Mouse (Mus musculus) limb, embryonic 14.5 days (tissue): Measurements from ENCODE around the gene Gm17387. TPM values are rescaled to one million over a fixed set of nuclear protein-coding genes. Genes with fewer than 3 reads are reported as not detected.

Experiments used
- ATAC-seq: fragments of 200-750 bp; cut with Nextera tagmentation; 2 replicates; pipeline ENCODE4 v1.8.0; 2017; ENCODE audit warnings: low read depth, moderate number of reproducible peaks, moderate TSS enrichment; ENCODE audit not compliant: low FRiP score
- DNase-seq: peaks from one replicate; pipeline ENCODE4 v3.0.0-alpha.2; 2015; ENCODE audit warnings: low spot score
- H3K27ac ChIP-seq: fragments of 300-500 bp; sonication (generic); replicated peaks from 2 replicates; pipeline ENCODE4 v1.5.1; 2014; ENCODE audit warnings: low read depth, mild to moderate bottlenecking, low read length, moderate library complexity, mixed read lengths
- H3K27me3 ChIP-seq: fragments of 300-500 bp; sonication (generic); 2 replicates; pipeline ENCODE4 v1.6.1; 2014; ENCODE audit warnings: low read length, mixed read lengths; ENCODE audit not compliant: control insufficient read depth, insufficient read depth
- H3K36me3 ChIP-seq: fragments of 300-500 bp; sonication (generic); 2 replicates; pipeline ENCODE4 v1.6.1; 2014; ENCODE audit warnings: mild to moderate bottlenecking, low read length, moderate library complexity, mixed read lengths; ENCODE audit not compliant: control insufficient read depth, insufficient read depth
- H3K4me1 ChIP-seq: fragments of 300-500 bp; sonication (generic); 2 replicates; pipeline ENCODE4 v1.6.1; 2014; ENCODE audit warnings: antibody characterized with exemption, low read length, mixed read lengths; ENCODE audit not compliant: control insufficient read depth, insufficient read depth
- H3K4me2 ChIP-seq: fragments of 300-500 bp; sonication (generic); replicated peaks from 2 replicates; pipeline ENCODE4 v1.6.1; 2014; ENCODE audit warnings: low read depth, mild to moderate bottlenecking, low read length, moderate library complexity; ENCODE audit not compliant: severe bottlenecking
- H3K4me3 ChIP-seq: fragments of 300-500 bp; sonication (generic); replicated peaks from 2 replicates; pipeline ENCODE4 v1.5.1; 2014; ENCODE audit warnings: low read length
- H3K9ac ChIP-seq: fragments of 300-500 bp; sonication (generic); 2 replicates; pipeline ENCODE4 v1.6.1; 2014; ENCODE audit warnings: mild to moderate bottlenecking, low read depth, low read length, moderate library complexity; ENCODE audit not compliant: severe bottlenecking
- H3K9me3 ChIP-seq: fragments of 300-500 bp; sonication (generic); 2 replicates; pipeline ENCODE4 v1.6.1; 2016; ENCODE audit warnings: low read length; ENCODE audit not compliant: control insufficient read depth
- POLR2A ChIP-seq: fragments of 200-500 bp; IDR thresholded peaks from 2 replicates; pipeline ENCODE4 v1.8.0; 2012; ENCODE audit warnings: inconsistent platforms, mild to moderate bottlenecking, moderate library complexity, borderline replicate concordance; ENCODE audit not compliant: insufficient read depth, insufficient read length; ENCODE audit errors: extremely low read depth
- WGBS: fragments of 180-500 bp; shearing (Covaris S2); extraction: QIAGEN DNeasy Blood & Tissue Kit; methylation state at CpG from one replicate; pipeline ENCODE4 v1.1.7; 2014; 5-methylcytosine and 5-hydroxymethylcytosine counted together
- polyA plus RNA-seq, 2 experiments: library from polyadenylated mRNA; depleted of rRNA in 1 of 2; stranded (reverse) in 1 of 2; unstranded in 1 of 2; fragments of >200 nt; fragmentation: Nextera tagmentation in 1 of 2; extraction: Ambion mirVana in 1 of 2; gene quantifications; 2 replicates each; pipeline versions ENCODE4 v1.2.1 to v1.2.3; 2012 to 2014

Gene Gm17387
- polyA plus RNA-seq, 2 experiments, result not detected

DNA sequence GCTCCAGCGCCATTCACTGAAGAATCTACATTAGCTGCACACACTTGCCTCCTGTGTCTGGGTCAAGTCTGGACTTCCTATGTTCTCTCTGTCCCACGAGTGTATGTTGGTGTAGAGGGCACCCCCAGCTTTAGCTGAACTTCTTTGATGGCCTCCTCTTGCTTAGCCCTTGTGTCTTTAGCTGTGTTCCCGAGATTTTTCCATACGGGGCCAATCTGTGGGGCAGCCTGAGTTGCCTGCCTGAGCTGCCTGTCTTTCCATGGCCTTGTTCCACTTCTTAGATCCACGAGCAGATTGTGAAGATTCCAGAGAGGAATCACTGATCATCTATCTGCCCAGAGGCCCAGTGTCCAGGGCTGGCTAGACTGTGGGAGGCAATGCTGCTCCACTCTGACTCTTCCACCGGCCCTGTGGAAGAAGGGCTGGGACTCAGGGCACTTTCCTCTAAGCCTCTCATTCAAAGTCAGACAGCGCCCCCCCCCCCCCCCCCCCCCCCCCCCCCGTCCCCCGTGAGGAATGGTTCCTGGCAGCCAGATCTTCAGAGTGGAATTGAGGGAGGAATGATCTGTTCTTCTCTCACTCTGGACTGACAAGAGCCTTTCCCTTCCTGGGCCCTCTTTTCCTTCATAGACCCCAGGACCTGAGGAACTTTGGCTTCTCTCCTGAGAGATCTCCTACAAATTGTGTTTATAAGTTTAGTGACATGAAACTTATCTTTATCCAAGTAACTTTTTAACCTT is 12.1 kb downstream of the Gm17387 start:
- Histone ChIP-seq H3K27me3 (no peaks in the 10 kb centered on the region), H3K36me3 (no peaks in the 10 kb centered on the region), H3K4me1 (peaks cover 17% of the 10 kb centered on the region), H3K9me3 (no peaks in the 10 kb centered on the region), H3K9ac (no peak overlapping the region), H3K4me2 (0 out of 2 replicates have a peak overlapping the region, but pooled peaks have one; percentile 2), H3K27ac (peak overlapping the region; percentile 88), H3K4me3 (no peak overlapping the region)
- 29% methylated on average over 6 of the region's 9 CpGs for WGBS
- ATAC-seq, result peak; percentile 24; the same call in 1 of the 2 replicates
- DNase-seq, result no peak
- no peak for TF ChIP-seq POLR2A

DNA sequence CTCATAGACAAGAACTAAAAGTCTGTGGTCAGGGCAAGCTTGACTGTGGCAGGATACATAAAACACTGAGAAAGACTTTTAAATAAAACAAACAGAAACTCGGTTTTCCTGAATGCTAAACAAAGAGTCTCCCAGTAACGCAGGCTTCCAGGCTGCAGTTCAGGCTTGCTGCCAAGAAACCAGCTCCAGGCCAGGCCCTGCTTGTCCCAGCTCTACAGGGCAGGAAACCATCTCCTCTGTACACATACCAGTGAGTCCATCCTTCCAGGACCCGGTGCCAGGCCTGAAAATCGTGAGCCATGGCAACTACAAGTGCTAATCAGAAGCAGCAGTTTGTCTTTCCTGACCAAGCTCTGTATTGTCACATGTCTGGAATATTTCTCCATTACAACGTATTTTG is 12.7 kb downstream of the Gm17387 start:
- H3K4me1 ChIP-seq, result peaks cover 17% of the 10 kb centered on the region
- TF ChIP-seq POLR2A, result no peak
- no peak overlapping the region for H3K4me3 ChIP-seq
- peak; percentile 73 for ATAC-seq
- H3K4me2 ChIP-seq, result 0 out of 2 replicates have a peak overlapping the region, but pooled peaks have one; percentile 2
- no peaks in the 10 kb centered on the region for H3K27me3 ChIP-seq
- WGBS, result 15% methylated on average over 5 of the region's 5 CpGs
- no peak overlapping the region for H3K9ac ChIP-seq
- peak overlapping the region; percentile 88 for H3K27ac ChIP-seq
- no peaks in the 10 kb centered on the region for H3K9me3 ChIP-seq
- no peaks in the 10 kb centered on the region for H3K36me3 ChIP-seq
- DNase-seq, result peak; percentile 88

DNA sequence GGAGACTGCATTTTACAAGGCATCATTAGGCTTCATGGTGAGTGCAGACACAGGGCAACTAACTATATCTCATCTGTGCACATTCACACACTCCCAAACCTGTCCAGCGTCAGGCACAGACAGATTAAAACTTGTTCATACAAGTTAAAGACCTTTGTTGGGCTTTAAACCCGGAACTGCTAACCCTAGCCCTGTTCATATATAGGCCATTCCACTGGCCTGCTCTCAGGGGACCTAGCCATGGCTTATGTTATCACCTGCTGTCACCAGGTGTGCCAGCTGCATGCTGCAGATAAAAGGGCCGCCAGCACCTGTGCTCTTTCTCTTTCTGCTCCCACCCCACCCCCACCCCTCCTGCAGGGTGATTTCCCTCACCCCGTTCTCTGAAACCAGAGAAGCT is 13.6 kb downstream of the Gm17387 start:
- DNase-seq (no peak), ATAC-seq (no peak)
- no peak overlapping the region for H3K4me3 ChIP-seq
- H3K4me2 ChIP-seq, result no peak overlapping the region
- no peaks in the 10 kb centered on the region for H3K27me3 ChIP-seq
- 20% methylated on average over 4 of the region's 4 CpGs for WGBS
- TF ChIP-seq POLR2A, result no peak
- H3K9ac ChIP-seq, result no peak overlapping the region
- peaks cover 26% of the 10 kb centered on the region for H3K4me1 ChIP-seq
- H3K9me3 ChIP-seq, result no peaks in the 10 kb centered on the region
- H3K27ac ChIP-seq, result peak overlapping the region; percentile 55
- no peaks in the 10 kb centered on the region for H3K36me3 ChIP-seq

DNA sequence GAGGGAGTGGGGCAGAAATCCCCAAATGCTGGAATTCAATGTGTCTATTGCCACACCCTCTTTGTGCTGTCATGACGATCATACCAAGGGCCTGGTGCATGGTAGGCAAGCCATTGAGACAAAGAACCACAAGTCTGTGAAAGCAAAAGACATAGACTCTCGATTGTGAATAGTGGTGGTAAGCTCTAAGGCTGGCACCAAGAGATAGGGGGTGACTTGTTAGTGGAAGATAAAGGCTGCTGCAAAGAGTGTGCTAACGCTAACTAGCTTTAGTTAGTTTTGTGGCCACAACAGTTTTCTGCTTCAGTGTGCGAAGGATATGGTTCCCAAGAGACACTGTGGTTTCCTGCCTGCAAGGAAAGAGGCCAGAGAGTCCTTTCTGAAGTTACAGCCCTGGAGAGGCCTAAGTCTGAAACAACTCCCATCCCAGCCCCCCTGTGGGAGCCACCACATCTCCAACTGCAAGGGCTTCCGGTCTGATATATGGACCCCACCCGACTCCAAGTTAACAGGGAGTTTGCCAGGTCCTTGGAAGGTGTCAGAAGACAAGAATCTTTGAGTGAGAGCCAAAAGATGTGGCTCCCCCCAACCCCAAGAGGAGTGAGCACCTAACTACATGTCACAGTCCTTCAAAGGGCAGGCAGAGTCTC is 18.1 kb downstream of the Gm17387 start:
- ATAC-seq (no peak), DNase-seq (no peak)
- H3K27ac ChIP-seq, result peak overlapping the region; percentile 75
- H3K4me3 ChIP-seq, result peak overlapping the region; percentile 33; the same call in 1 of the 2 replicates
- H3K9me3 ChIP-seq, result no peaks in the 10 kb centered on the region
- peak overlapping the region; percentile 85; the same call in 1 of the 2 replicates for H3K4me2 ChIP-seq
- no peaks in the 10 kb centered on the region for H3K36me3 ChIP-seq
- H3K9ac ChIP-seq, result 0 out of 2 replicates have a peak overlapping the region, but pooled peaks have one; percentile 12
- no peaks in the 10 kb centered on the region for H3K27me3 ChIP-seq
- no peak for TF ChIP-seq POLR2A
- peaks cover 23% of the 10 kb centered on the region for H3K4me1 ChIP-seq
- WGBS, result 52% methylated on average over 6 of the region's 6 CpGs

DNA sequence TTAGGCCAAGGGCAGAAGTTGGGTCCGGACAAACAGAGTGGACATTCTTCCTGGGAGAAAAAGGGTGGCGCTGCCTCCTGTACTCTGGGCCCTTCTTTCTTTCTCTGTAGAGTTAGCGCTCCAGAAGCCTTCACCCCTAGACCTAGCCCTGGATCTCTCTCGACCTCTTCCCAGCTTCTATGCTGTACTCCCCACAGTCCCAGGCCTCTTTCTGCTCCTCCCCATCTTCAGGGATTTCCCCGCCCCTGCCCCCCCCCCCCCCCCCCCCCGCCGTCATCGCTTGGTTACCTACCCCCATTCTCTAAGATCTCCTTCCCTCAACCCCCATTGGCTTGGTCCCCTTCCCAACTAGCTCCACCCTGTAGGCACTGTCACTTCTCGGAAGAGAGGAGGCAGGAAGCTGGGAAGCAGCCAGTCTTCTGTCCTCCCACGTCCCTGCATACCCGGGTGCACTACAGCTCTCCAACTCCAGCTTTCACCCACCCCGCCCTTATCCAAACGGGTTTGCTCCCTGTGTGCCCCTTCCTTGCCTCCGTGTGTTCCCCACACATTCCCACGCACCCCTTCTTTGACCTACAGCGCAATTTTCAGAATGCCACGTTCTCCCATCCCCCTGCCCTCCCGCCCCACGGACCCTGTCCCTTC is 18.8 kb downstream of the Gm17387 start:
- no peaks in the 10 kb centered on the region for H3K36me3 ChIP-seq
- H3K9ac ChIP-seq, result peak overlapping the region; percentile 45
- ATAC-seq, result peak; percentile 84
- DNase-seq, result peak; percentile 76
- TF ChIP-seq POLR2A, result 0 out of 2 replicates have a peak, but pooled peaks have one; percentile 10
- H3K9me3 ChIP-seq, result no peaks in the 10 kb centered on the region
- H3K27me3 ChIP-seq, result no peaks in the 10 kb centered on the region
- peak overlapping the region; percentile 83 for H3K27ac ChIP-seq
- peak overlapping the region; percentile 85 for H3K4me2 ChIP-seq
- WGBS, result 6% methylated on average over 15 of the region's 19 CpGs
- peak overlapping the region; percentile 33 for H3K4me3 ChIP-seq
- peaks cover 19% of the 10 kb centered on the region for H3K4me1 ChIP-seq
